In the genomic region with DNA sequence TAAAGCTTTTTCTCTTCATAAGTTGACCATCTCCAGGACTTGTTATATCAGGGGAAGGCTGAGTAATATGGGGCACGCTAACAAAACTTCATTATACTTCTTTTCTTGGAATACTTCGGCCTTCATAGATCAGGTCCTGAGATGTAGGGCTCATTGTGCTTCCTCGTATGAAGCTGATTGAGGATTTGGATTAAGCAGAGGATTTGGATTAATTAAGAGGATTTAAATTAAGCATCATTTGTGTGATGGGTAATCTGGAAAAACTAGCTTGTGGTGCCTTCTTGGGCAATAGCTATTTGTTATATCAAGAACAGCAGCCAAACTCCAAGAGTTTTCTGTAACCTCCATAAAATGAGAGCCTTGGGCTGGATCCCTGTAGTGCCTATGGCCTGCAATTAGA, we compare ENCODE assay signal across 11 mouse cellular contexts.
"Had no signal": no experiment of that assay in that cellular context is flagged by ENCODE, and none has a peak within 500 bp of the region (broad histone marks: within the 10 kb centered on the region; RNA-seq: fewer than 3 reads in every experiment).

No protein-coding gene starts in this region.

- DNase-seq: right cerebral cortex, adult 18-20 months; right cerebral cortex, postnatal 14 days; right cerebral cortex, postnatal 25 days; right cerebral cortex, postnatal 4 days; spleen, adult 18-20 months; thymus, adult 18-20 months; thymus, adult 2 months; thymus, postnatal 14 days; thymus, postnatal 25 days; thymus, postnatal 36 days; thymus, postnatal 4 days had no signal
